Mouse (Mus musculus) MEL (cell line): Measurements from ENCODE around the gene Fam219b. TPM values are rescaled to one million over a fixed set of nuclear protein-coding genes. Genes with fewer than 3 reads are reported as not detected.

Source experiments
- DNase-seq: peaks from one replicate; pipeline ENCODE4 v3.0.0; 2011; ENCODE audit warnings: low read depth, low spot score
- H3K27ac ChIP-seq: 2 replicates; pipeline ENCODE4 v1.5.1; 2012; ENCODE audit warnings: low read depth, mild to moderate bottlenecking, control low read depth, low read length, moderate library complexity; ENCODE audit not compliant: control insufficient read depth
- H3K27me3 ChIP-seq, 2 experiments: fragments of 150-350 bp in 1 of 2; sonication (generic) in 1 of 2; 2 replicates each; pipeline ENCODE4 v1.6.1; 2012; ENCODE audit warnings: low read length in 2 of 2, mild to moderate bottlenecking in 2 of 2, improper control_type of control experiment in 1 of 2, moderate library complexity in 1 of 2; ENCODE audit not compliant: insufficient read depth in 2 of 2, control insufficient read depth in 1 of 2
- H3K36me3 ChIP-seq, 2 experiments: 2 replicates each; pipeline ENCODE4 v1.6.1; 2012 to 2014; ENCODE audit warnings: low read length in 2 of 2, improper control_type of control experiment in 1 of 2, inconsistent platforms in 1 of 2, mild to moderate bottlenecking in 1 of 2; ENCODE audit not compliant: insufficient read depth in 2 of 2, control insufficient read depth in 1 of 2
- H3K4me1 ChIP-seq, 2 experiments: fragments of 150-350 bp in 1 of 2; sonication (generic) in 1 of 2; 2 replicates each; pipeline ENCODE4 v1.6.1; 2012; ENCODE audit warnings: low read length in 2 of 2, improper control_type of control experiment in 1 of 2, mild to moderate bottlenecking in 1 of 2; ENCODE audit not compliant: insufficient read depth in 2 of 2, control insufficient read depth in 1 of 2
- H3K4me3 ChIP-seq, 2 experiments: fragments of 150-350 bp in 1 of 2; sonication (generic) in 1 of 2; 2 replicates each; pipeline ENCODE4 v1.5.1; 2012; ENCODE audit warnings: low read depth in 2 of 2, low read length in 2 of 2, mild to moderate bottlenecking in 2 of 2, moderate library complexity in 2 of 2, control low read depth in 1 of 2, improper control_type of control experiment in 1 of 2; ENCODE audit not compliant: control insufficient read depth in 1 of 2, insufficient read depth in 1 of 2
- H3K79me2 ChIP-seq: 2 replicates; pipeline ENCODE4 v1.6.1; 2012; ENCODE audit warnings: mild to moderate bottlenecking, low read length, moderate library complexity; ENCODE audit not compliant: control insufficient read depth, poor library complexity, insufficient read depth
- H3K9ac ChIP-seq: 2 replicates; pipeline ENCODE4 v1.6.1; 2012; ENCODE audit warnings: low read depth, mild to moderate bottlenecking, control low read depth, low read length, moderate library complexity; ENCODE audit not compliant: control insufficient read depth, poor library complexity, severe bottlenecking
- H3K9me3 ChIP-seq: fragments of 150-350 bp; sonication (generic); replicated peaks from 2 replicates; pipeline ENCODE4 v1.6.1; 2012; ENCODE audit warnings: mild to moderate bottlenecking, low read length, improper control_type of control experiment, moderate library complexity; ENCODE audit not compliant: insufficient read depth
- BHLHE40 ChIP-seq: IDR thresholded peaks from 2 replicates; pipeline ENCODE4 v1.6.1; 2012; ENCODE audit warnings: low read depth, mild to moderate bottlenecking, inconsistent platforms, low read length, improper control_type of control experiment, borderline replicate concordance
- CHD2 ChIP-seq: IDR thresholded peaks from 2 replicates; pipeline ENCODE4 v1.6.1; 2011; ENCODE audit warnings: low read length, improper control_type of control experiment
- ETS1 ChIP-seq: IDR thresholded peaks from 2 replicates; pipeline ENCODE4 v1.6.1; 2012; ENCODE audit warnings: low read depth, mild to moderate bottlenecking, inconsistent platforms, low read length, improper control_type of control experiment, moderate library complexity
- GATA1 ChIP-seq: IDR thresholded peaks from 2 replicates; pipeline ENCODE4 v1.6.1; 2011; ENCODE audit warnings: low read depth, low read length, improper control_type of control experiment
- HCFC1 ChIP-seq: IDR thresholded peaks from 2 replicates; pipeline ENCODE4 v1.6.1; 2012; ENCODE audit warnings: low read depth, mild to moderate bottlenecking, inconsistent platforms, low read length, improper control_type of control experiment, moderate library complexity
- MAX ChIP-seq: IDR thresholded peaks from 2 replicates; pipeline ENCODE4 v1.6.1; 2011; ENCODE audit warnings: low read length, improper control_type of control experiment
- MXI1 ChIP-seq: IDR thresholded peaks from 2 replicates; pipeline ENCODE4 v1.6.1; 2011; ENCODE audit warnings: mild to moderate bottlenecking, low read depth, low read length, improper control_type of control experiment
- NELFE ChIP-seq: IDR thresholded peaks from 2 replicates; pipeline ENCODE4 v1.6.1; 2011; ENCODE audit warnings: low read depth, low read length, improper control_type of control experiment
- RAD21 ChIP-seq: IDR thresholded peaks from 2 replicates; pipeline ENCODE4 v1.6.1; 2011; ENCODE audit warnings: mild to moderate bottlenecking, low read depth, low read length, improper control_type of control experiment
- RCOR1 ChIP-seq: IDR thresholded peaks from 2 replicates; pipeline ENCODE4 v1.6.1; 2012; ENCODE audit warnings: low read depth, mild to moderate bottlenecking, inconsistent platforms, low read length, improper control_type of control experiment
- SIN3A ChIP-seq: IDR thresholded peaks from 2 replicates; pipeline ENCODE4 v1.6.1; 2012; ENCODE audit warnings: low read length, improper control_type of control experiment, inconsistent platforms
- SMC3 ChIP-seq: IDR thresholded peaks from 2 replicates; pipeline ENCODE4 v1.6.1; 2011; ENCODE audit warnings: low read depth, low read length, improper control_type of control experiment
- TAL1 ChIP-seq: IDR thresholded peaks from 2 replicates; pipeline ENCODE4 v1.6.1; 2012; ENCODE audit warnings: mild to moderate bottlenecking, inconsistent platforms, low read length, moderate library complexity, mixed read lengths
- TBP ChIP-seq: IDR thresholded peaks from 2 replicates; pipeline ENCODE4 v1.8.0; 2011; ENCODE audit warnings: low read depth, low read length, improper control_type of control experiment
- USF1 ChIP-seq: IDR thresholded peaks from 2 replicates; pipeline ENCODE4 v1.6.1; 2014; ENCODE audit warnings: low read depth, mild to moderate bottlenecking, inconsistent platforms, low read length, improper control_type of control experiment, moderate library complexity
- ZKSCAN1 ChIP-seq: IDR thresholded peaks from 2 replicates; pipeline ENCODE4 v1.6.1; 2012; ENCODE audit warnings: low read depth, mild to moderate bottlenecking, inconsistent platforms, low read length, improper control_type of control experiment, moderate library complexity
- ZMIZ1 ChIP-seq: IDR thresholded peaks from 2 replicates; pipeline ENCODE4 v1.6.1; 2012; ENCODE audit warnings: low read depth, mild to moderate bottlenecking, inconsistent platforms, low read length, improper control_type of control experiment, moderate library complexity
- ZNF384 ChIP-seq: IDR thresholded peaks from 2 replicates; pipeline ENCODE4 v1.6.1; 2012; ENCODE audit warnings: low read depth, mild to moderate bottlenecking, inconsistent platforms, low read length, improper control_type of control experiment
- polyA plus RNA-seq, 2 experiments: library from polyadenylated mRNA; stranded (reverse) in 1 of 2; unstranded in 1 of 2; fragments of >175 nt in 1 of 2; fragments of >200 nt in 1 of 2; gene quantifications; 2 replicates each; pipeline versions ENCODE4 v1.2.1 to v1.2.4; 2012; ENCODE audit warnings: low replicate concordance in 2 of 2, low read depth in 1 of 2; ENCODE audit not compliant: insufficient read length in 2 of 2, insufficient read depth in 1 of 2, missing spikeins in 1 of 2
- total RNA-seq: library from RNA; depleted of rRNA; stranded (reverse); fragments of 300-350 nt; gene quantifications from 2 replicates; pipeline ENCODE4 v1.2.3, GENCODE M21; 2012

Gene Fam219b
- total and polyA plus RNA-seq, 3 experiments = 12.8 to 16.4 TPM; not detected in 1

DNA sequence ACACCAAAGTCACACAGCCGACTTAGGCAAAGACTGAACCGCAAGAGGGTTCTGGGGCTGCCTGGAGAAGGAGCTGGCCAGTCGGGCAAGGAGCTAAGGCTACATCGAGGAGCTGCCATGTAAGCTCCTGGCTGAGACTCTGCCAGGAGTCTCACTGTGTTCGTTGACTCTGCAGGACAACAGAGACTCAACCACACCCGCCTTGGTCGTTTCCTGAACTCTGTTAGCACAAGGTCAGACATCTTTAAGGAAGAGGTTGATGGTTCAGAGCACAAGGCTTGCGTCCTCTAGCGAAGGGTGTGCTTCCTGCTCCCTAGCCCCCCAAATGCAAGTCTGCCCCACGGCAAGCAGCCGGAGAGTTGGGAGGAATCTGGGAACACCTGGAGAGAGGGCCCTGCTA lies 10.5 kb downstream of the Fam219b start:
- Histone ChIP-seq H3K27ac (no peak overlapping the region), H3K36me3 (peaks cover 0 to 2% of the 10 kb centered on the region in 2 experiments; a peak in 2 of 4 replicates), H3K9ac (no peak overlapping the region)

DNA sequence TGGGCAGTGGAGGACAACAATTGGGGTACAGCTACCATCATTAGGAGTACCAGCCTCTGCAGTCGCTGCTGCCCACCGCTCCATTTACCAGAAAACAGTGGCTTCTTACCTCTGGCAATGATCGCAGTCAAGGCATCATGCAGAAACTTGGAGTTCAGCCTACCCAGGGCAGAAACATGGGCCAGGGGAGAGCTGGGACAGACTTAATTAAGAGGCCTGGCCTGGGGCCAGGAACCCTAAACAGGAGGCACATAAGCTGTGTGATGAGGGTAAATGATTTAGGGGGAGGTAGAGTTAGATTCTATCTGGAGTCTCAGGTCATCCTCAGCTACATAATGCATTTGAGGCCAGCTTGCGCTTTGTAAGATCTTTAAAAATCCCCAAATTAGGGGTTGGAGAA lies 11.9 kb downstream of the Fam219b start:
- H3K4me3 ChIP-seq = no peak overlapping the region
- no peak overlapping the region for H3K27ac ChIP-seq
- peaks cover 0 to 11% of the 10 kb centered on the region in 2 experiments; a peak in 2 of 4 replicates for H3K4me1 ChIP-seq
- H3K9ac ChIP-seq = no peak overlapping the region
- no peaks in the 10 kb centered on the region; the same call in 1 of the 2 replicates for H3K79me2 ChIP-seq
- TF ChIP-seq HCFC1 (no peak), ZMIZ1 (no peak), ZNF384 (no peak), SMC3 (no peak)
- no peaks in the 10 kb centered on the region for H3K9me3 ChIP-seq
- no peak for DNase-seq
- peaks cover 0 to 4% of the 10 kb centered on the region in 2 experiments; a peak in 2 of 4 replicates for H3K36me3 ChIP-seq
- no peaks in the 10 kb centered on the region for H3K27me3 ChIP-seq

More for the DNA sequence above, 10.5 kb downstream of the Fam219b start:
- no peaks in the 10 kb centered on the region for H3K27me3 ChIP-seq
- no peaks in the 10 kb centered on the region for H3K9me3 ChIP-seq
- DNase-seq = no peak
- H3K4me1 ChIP-seq = peaks cover 0 to 7% of the 10 kb centered on the region in 2 experiments; a peak in 2 of 4 replicates
- no peak overlapping the region for H3K4me3 ChIP-seq
- H3K79me2 ChIP-seq = no peaks in the 10 kb centered on the region; the same call in 1 of the 2 replicates
- no peak for TF ChIP-seq RAD21
- no peak for TF ChIP-seq GATA1
- no peak for TF ChIP-seq ZKSCAN1
- no peak for TF ChIP-seq MAX
- no peak for TF ChIP-seq SIN3A
- no peak for TF ChIP-seq RCOR1
- no peak for TF ChIP-seq CHD2
- no peak for TF ChIP-seq TAL1
- TF ChIP-seq ZNF384 = no peak
- TF ChIP-seq USF1 = no peak

DNA sequence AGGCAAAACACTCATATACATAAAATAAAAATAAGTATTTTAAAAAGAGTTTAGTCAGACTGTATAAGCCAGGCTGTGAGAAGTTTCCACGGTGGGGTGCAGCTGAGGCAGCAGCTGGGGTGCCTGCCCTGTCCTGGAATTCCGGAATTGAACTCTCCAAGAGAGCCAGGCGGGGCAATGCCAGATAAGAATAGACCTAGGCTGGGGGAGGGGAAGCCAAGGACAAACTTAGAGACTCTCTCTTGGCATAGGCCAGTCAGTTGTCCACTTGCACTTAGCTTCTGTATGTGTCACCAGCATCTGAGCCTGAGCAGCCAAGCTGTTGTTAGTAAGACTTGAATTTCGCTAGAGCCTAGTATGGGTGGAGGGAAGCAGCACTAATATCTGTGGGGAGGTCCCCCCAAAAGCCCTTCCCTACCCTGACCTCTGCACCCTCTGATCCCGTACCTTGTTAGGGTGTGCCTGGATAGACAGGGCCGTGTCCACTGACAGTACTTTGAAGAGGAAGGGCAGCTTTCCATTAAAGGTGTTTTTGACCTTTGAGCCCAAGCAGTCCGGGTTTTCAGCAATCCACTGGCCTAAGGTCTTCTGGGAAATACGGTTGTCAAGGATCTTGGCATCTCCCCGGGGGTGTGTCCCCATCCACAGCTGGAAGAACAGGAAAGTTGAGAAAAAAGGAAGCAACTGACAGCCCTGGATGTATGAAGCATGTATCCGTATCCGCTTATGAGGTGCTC lies 13.0 kb downstream of the Fam219b start:
- TF ChIP-seq TBP (no peak), RCOR1 (no peak), ETS1 (no peak), ZMIZ1 (no peak), MAX (no peak), ZKSCAN1 (no peak), NELFE (no peak), BHLHE40 (no peak), MXI1 (no peak)
- Histone ChIP-seq H3K4me1 (peaks cover 0 to 11% of the 10 kb centered on the region in 2 experiments; a peak in 2 of 4 replicates), H3K4me3 (no peak overlapping the region), H3K27ac (no peak overlapping the region), H3K79me2 (no peaks in the 10 kb centered on the region; the same call in 1 of the 2 replicates), H3K9me3 (no peaks in the 10 kb centered on the region), H3K36me3 (peaks cover 0 to 4% of the 10 kb centered on the region in 2 experiments; a peak in 2 of 4 replicates), H3K9ac (no peak overlapping the region), H3K27me3 (no peaks in the 10 kb centered on the region)
- no peak for DNase-seq
